ENCODE assay signal across 8 mouse cellular contexts in genomic region chr19:34500763-34501162, GRCm38 (mm10). TPM values are rescaled to one million over a fixed set of nuclear protein-coding genes. Genes with fewer than 3 reads are reported as not detected.
DNase-seq lines count a peak whose midpoint lies in the region; ATAC-seq and TF ChIP-seq lines count a peak whose summit lies in the region.

No protein-coding gene starts in this region.

- H3K4me3 ChIP-seq in midbrain, embryonic 11.5 days (ENCODE audit: low read depth, low read length), result no peak overlapping the region
- no peak overlapping the region for H3K4me3 ChIP-seq in midbrain, embryonic 13.5 days (replicated peaks)
- no peak overlapping the region for H3K4me3 ChIP-seq in cerebellum, adult 2 months (replicated peaks; ENCODE audit: insufficient read depth, low read depth, low read length)
- no peak overlapping the region for H3K4me3 ChIP-seq in intestine, embryonic 16.5 days (ENCODE audit: low read length)
- no peak overlapping the region for H3K4me3 ChIP-seq in midbrain, embryonic 14.5 days (replicated peaks; ENCODE audit: low read depth, low read length)

- no peaks in the 10 kb centered on the region for H3K36me3 ChIP-seq in midbrain, embryonic 11.5 days (ENCODE audit: control insufficient read depth, insufficient read depth, low read length)
- H3K36me3 ChIP-seq in midbrain, embryonic 13.5 days, result peaks cover 5% of the 10 kb centered on the region
- peaks cover 1% of the 10 kb centered on the region; the same call in 1 of the 2 replicates for H3K36me3 ChIP-seq in intestine, embryonic 16.5 days (ENCODE audit: control insufficient read depth, insufficient read depth, low read length)
- H3K36me3 ChIP-seq in midbrain, embryonic 14.5 days (ENCODE audit: control insufficient read depth, insufficient read depth, low read length), result peaks cover 6% of the 10 kb centered on the region; the same call in 1 of the 2 replicates

- peak; percentile 52 for ATAC-seq in midbrain, embryonic 11.5 days (ENCODE audit: low FRiP score)
- no peak for ATAC-seq in midbrain, embryonic 13.5 days
- ATAC-seq in intestine, embryonic 16.5 days, result peak; percentile 61
- peak; percentile 53 for ATAC-seq in midbrain, embryonic 14.5 days (ENCODE audit: low FRiP score, low TSS enrichment)

- TF ChIP-seq CTCF in cerebellum, adult 2 months (IDR thresholded peaks at IDR 0.05; ENCODE audit: borderline replicate concordance, insufficient read depth, low read depth, low read length), result peak; percentile 34; the same call in 1 of the 2 replicates

- intact Hi-C loops in left cerebral cortex, postnatal 25 days (cut with DNase I), result loop anchor here (2.0 to 5.0 kb wide), 2 partner anchors 50 to 137 kb away; partner anchors contain the start of gene Ifit2

- H3K4me2 ChIP-seq in midbrain, embryonic 11.5 days, result no peak overlapping the region
- H3K4me2 ChIP-seq in midbrain, embryonic 13.5 days (replicated peaks), result no peak overlapping the region
- H3K4me2 ChIP-seq in intestine, embryonic 16.5 days (ENCODE audit: low read depth, low read length), result no peak overlapping the region
- H3K4me2 ChIP-seq in midbrain, embryonic 14.5 days (ENCODE audit: low read length), result no peak overlapping the region

- H3K4me1 ChIP-seq in midbrain, embryonic 11.5 days (ENCODE audit: control insufficient read depth, insufficient read depth, low read length), result no peaks in the 10 kb centered on the region
- no peaks in the 10 kb centered on the region for H3K4me1 ChIP-seq in midbrain, embryonic 13.5 days (replicated peaks)
- no peaks in the 10 kb centered on the region for H3K4me1 ChIP-seq in cerebellum, adult 2 months (ENCODE audit: control insufficient read depth, insufficient read depth, low read length)
- H3K4me1 ChIP-seq in intestine, embryonic 16.5 days (ENCODE audit: control insufficient read depth, insufficient read depth, low read length), result peaks cover 5% of the 10 kb centered on the region; the same call in 1 of the 2 replicates
- no peaks in the 10 kb centered on the region for H3K4me1 ChIP-seq in midbrain, embryonic 14.5 days (ENCODE audit: control insufficient read depth, insufficient read depth, low read length)

- TF ChIP-seq POLR2A in cerebellum, adult 2 months (IDR thresholded peaks at IDR 0.05; ENCODE audit: borderline replicate concordance, insufficient read depth, low read length), result no peak

- H3K9me3 ChIP-seq in midbrain, embryonic 11.5 days (ENCODE audit: control insufficient read depth, low read length), result no peaks in the 10 kb centered on the region
- no peaks in the 10 kb centered on the region for H3K9me3 ChIP-seq in midbrain, embryonic 13.5 days
- no peaks in the 10 kb centered on the region for H3K9me3 ChIP-seq in intestine, embryonic 16.5 days (ENCODE audit: control insufficient read depth, low read length)
- no peaks in the 10 kb centered on the region for H3K9me3 ChIP-seq in midbrain, embryonic 14.5 days (ENCODE audit: control insufficient read depth, low read length)

- DNase-seq in midbrain, embryonic 11.5 days (ENCODE audit: low spot score, missing footprints), result no peak
- peak; percentile 49 for DNase-seq in cerebellum, adult 2 months
- DNase-seq in frontal cortex, postnatal 25 days (ENCODE audit: low spot score in 2 of 2), result peak; percentile 23 to 25
- peak; percentile 30 to 61 for DNase-seq in left cerebral cortex, postnatal 25 days (ENCODE audit: low spot score in 2 of 2)
- peak; percentile 51 for DNase-seq in midbrain, embryonic 14.5 days
- DNase-seq in spleen, postnatal 4 days (ENCODE audit: low spot score in 2 of 2), result peak; percentile 76

- H3K9ac ChIP-seq in midbrain, embryonic 11.5 days (ENCODE audit: low read length), result no peak overlapping the region
- no peak overlapping the region for H3K9ac ChIP-seq in midbrain, embryonic 13.5 days (replicated peaks)
- no peak overlapping the region for H3K9ac ChIP-seq in intestine, embryonic 16.5 days (ENCODE audit: low read depth, low read length)
- no peak overlapping the region for H3K9ac ChIP-seq in midbrain, embryonic 14.5 days (replicated peaks; ENCODE audit: low read length)

- no peaks in the 10 kb centered on the region for H3K27me3 ChIP-seq in midbrain, embryonic 11.5 days (ENCODE audit: control insufficient read depth, insufficient read depth, low read length)
- no peaks in the 10 kb centered on the region for H3K27me3 ChIP-seq in midbrain, embryonic 13.5 days
- no peaks in the 10 kb centered on the region for H3K27me3 ChIP-seq in cerebellum, adult 2 months (ENCODE audit: control insufficient read depth, insufficient read depth, low read length)
- no peaks in the 10 kb centered on the region for H3K27me3 ChIP-seq in intestine, embryonic 16.5 days (replicated peaks; ENCODE audit: control insufficient read depth, insufficient read depth, low read length)
- no peaks in the 10 kb centered on the region for H3K27me3 ChIP-seq in midbrain, embryonic 14.5 days (ENCODE audit: control insufficient read depth, insufficient read depth, low read length)

- H3K27ac ChIP-seq in midbrain, embryonic 11.5 days (ENCODE audit: low read depth, low read length), result no peak overlapping the region
- H3K27ac ChIP-seq in midbrain, embryonic 13.5 days, result no peak overlapping the region
- H3K27ac ChIP-seq in cerebellum, adult 2 months (ENCODE audit: insufficient read depth, low read length), result no peak overlapping the region
- H3K27ac ChIP-seq in intestine, embryonic 16.5 days (ENCODE audit: low read length), result no peak overlapping the region
- no peak overlapping the region for H3K27ac ChIP-seq in midbrain, embryonic 14.5 days (replicated peaks; ENCODE audit: low read depth, low read length)

- 50% methylated on average over 4 of the region's 4 CpGs for WGBS in midbrain, embryonic 11.5 days
- 54% methylated on average over 4 of the region's 4 CpGs for WGBS in midbrain, embryonic 13.5 days
- 60% methylated on average over 4 of the region's 4 CpGs for WGBS in cerebellum, adult 2 months
- 46% methylated on average over 4 of the region's 4 CpGs for WGBS in intestine, embryonic 16.5 days
- 54% methylated on average over 4 of the region's 4 CpGs for WGBS in midbrain, embryonic 14.5 days

RNA-seq across cellular contexts. Expression of gene Ch25h, which starts 25.8 kb away (rescaled TPM):
- 0.61 and 0.66 TPM in 2 replicates for polyA plus RNA-seq in midbrain, embryonic 11.5 days (2014; fragmentation: Nextera tagmentation; extraction: Ambion mirVana)
- 0.15 and 0.19 TPM in 2 replicates for polyA plus RNA-seq in midbrain, embryonic 13.5 days (2015; fragmentation: Nextera tagmentation; extraction: Ambion mirVana)
- 0.41 and 0.68 TPM in 2 replicates for polyA plus RNA-seq in cerebellum, adult 2 months (2012; rRNA removed)
- polyA plus RNA-seq in intestine, embryonic 16.5 days (2015; fragmentation: Nextera tagmentation; extraction: Ambion mirVana), result 3.6 and 4.0 TPM in 2 replicates
- under 1 TPM; 0.23 to 0.50 TPM for total RNA-seq in left cerebral cortex, postnatal 25 days (2021)
- 0.16 and 0.25 TPM in 2 replicates for polyA plus RNA-seq in midbrain, embryonic 14.5 days (2014; fragmentation: Nextera tagmentation; extraction: Ambion mirVana)

RNA-seq across cellular contexts. Expression of gene Lipa, which starts 26.5 kb away (rescaled TPM):
- 28.7 and 31.4 TPM in 2 replicates for polyA plus RNA-seq in midbrain, embryonic 11.5 days (2014; fragmentation: Nextera tagmentation; extraction: Ambion mirVana)
- 21.2 and 22.4 TPM in 2 replicates for polyA plus RNA-seq in midbrain, embryonic 13.5 days (2015; fragmentation: Nextera tagmentation; extraction: Ambion mirVana)
- polyA plus RNA-seq in cerebellum, adult 2 months (2012; rRNA removed), result 16.6 and 18.1 TPM in 2 replicates
- 39.9 and 42.2 TPM in 2 replicates for polyA plus RNA-seq in intestine, embryonic 16.5 days (2015; fragmentation: Nextera tagmentation; extraction: Ambion mirVana)
- 10 to 100 TPM; 17.5 to 19.7 TPM for total RNA-seq in left cerebral cortex, postnatal 25 days (2021)
- 15.2 and 24.8 TPM in 2 replicates for polyA plus RNA-seq in midbrain, embryonic 14.5 days (2014; fragmentation: Nextera tagmentation; extraction: Ambion mirVana)

RNA-seq across cellular contexts. Expression of gene Ifit2, which starts 49.7 kb away (rescaled TPM):
- polyA plus RNA-seq in midbrain, embryonic 11.5 days (2014; fragmentation: Nextera tagmentation; extraction: Ambion mirVana), result 4.7 and 5.0 TPM in 2 replicates
- polyA plus RNA-seq in midbrain, embryonic 13.5 days (2015; fragmentation: Nextera tagmentation; extraction: Ambion mirVana), result 3.3 and 5.4 TPM in 2 replicates
- polyA plus RNA-seq in cerebellum, adult 2 months (2012; rRNA removed), result 2.7 and 4.0 TPM in 2 replicates
- 5.7 and 5.8 TPM in 2 replicates for polyA plus RNA-seq in intestine, embryonic 16.5 days (2015; fragmentation: Nextera tagmentation; extraction: Ambion mirVana)
- 1 to 10 TPM; 5.6 to 7.2 TPM for total RNA-seq in left cerebral cortex, postnatal 25 days (2021)
- polyA plus RNA-seq in midbrain, embryonic 14.5 days (2014; fragmentation: Nextera tagmentation; extraction: Ambion mirVana), result 3.1 and 7.9 TPM in 2 replicates
